Mouse (Mus musculus) lung, postnatal 0 days (tissue): ENCODE data around the gene Ece1. TPM values are rescaled to one million over a fixed set of nuclear protein-coding genes. Genes with fewer than 3 reads are reported as not detected.

Source experiments
- ATAC-seq: fragments of 200-750 bp; cut with Nextera tagmentation; 2 replicates; pipeline ENCODE4 v1.8.0; 2017; ENCODE audit warnings: moderate library complexity
- DNase-seq: peaks from one replicate; pipeline ENCODE4 v3.0.0-alpha.2; 2016; ENCODE audit warnings: low spot score
- H3K27ac ChIP-seq: fragments of 300-500 bp; sonication (generic); 2 replicates; pipeline ENCODE4 v1.5.1; 2014; ENCODE audit warnings: antibody characterized with exemption, mild to moderate bottlenecking, low read length, mixed read lengths
- H3K27me3 ChIP-seq: fragments of 300-500 bp; sonication (generic); replicated peaks from 2 replicates; pipeline ENCODE4 v1.6.1; 2014; ENCODE audit warnings: low read length, mixed read lengths; ENCODE audit not compliant: insufficient read depth
- H3K36me3 ChIP-seq: fragments of 300-500 bp; sonication (generic); 2 replicates; pipeline ENCODE4 v1.6.1; 2014; ENCODE audit warnings: low read length, mixed read lengths; ENCODE audit not compliant: insufficient read depth
- H3K4me1 ChIP-seq: fragments of 300-500 bp; sonication (generic); 2 replicates; pipeline ENCODE4 v1.6.1; 2014; ENCODE audit warnings: antibody characterized with exemption, low read depth, low read length, mixed read lengths; ENCODE audit not compliant: insufficient read depth
- H3K4me2 ChIP-seq: fragments of 300-500 bp; sonication (generic); replicated peaks from 2 replicates; pipeline ENCODE4 v1.6.1; 2014; ENCODE audit warnings: low read depth, mild to moderate bottlenecking, low read length, moderate library complexity, mixed read lengths
- H3K4me3 ChIP-seq: fragments of 300-500 bp; sonication (generic); 2 replicates; pipeline ENCODE4 v1.5.1; 2014; ENCODE audit warnings: low read depth, low read length
- H3K9ac ChIP-seq: fragments of 300-500 bp; sonication (generic); replicated peaks from 2 replicates; pipeline ENCODE4 v1.6.1; 2014; ENCODE audit warnings: low read depth, mild to moderate bottlenecking
- H3K9me3 ChIP-seq: fragments of 300-500 bp; sonication (generic); 2 replicates; pipeline ENCODE4 v1.6.1; 2016; ENCODE audit warnings: low read length, mixed read lengths
- CTCF ChIP-seq: IDR thresholded peaks from 2 replicates; pipeline ENCODE4 v1.5.1; 2016; ENCODE audit warnings: antibody characterized with exemption, mild to moderate bottlenecking
- EP300 ChIP-seq: IDR thresholded peaks from 2 replicates; pipeline ENCODE4 v1.6.1; 2016; ENCODE audit warnings: antibody characterized with exemption, mild to moderate bottlenecking, control low read depth
- WGBS: fragments of 180-500 bp; shearing (Covaris S2); extraction: QIAGEN DNeasy Blood & Tissue Kit; methylation state at CpG from one replicate; pipeline ENCODE4 v1.1.7; 2014; 5-methylcytosine and 5-hydroxymethylcytosine counted together
- polyA plus RNA-seq: library from polyadenylated mRNA; unstranded; fragments of >200 nt; fragmentation: Nextera tagmentation; extraction: Ambion mirVana; gene quantifications from 2 replicates; pipeline ENCODE4 v1.2.1, GENCODE M21; 2015

The Ece1 gene
- polyA plus RNA-seq = 65.7 and 80.9 TPM in 2 replicates

DNA sequence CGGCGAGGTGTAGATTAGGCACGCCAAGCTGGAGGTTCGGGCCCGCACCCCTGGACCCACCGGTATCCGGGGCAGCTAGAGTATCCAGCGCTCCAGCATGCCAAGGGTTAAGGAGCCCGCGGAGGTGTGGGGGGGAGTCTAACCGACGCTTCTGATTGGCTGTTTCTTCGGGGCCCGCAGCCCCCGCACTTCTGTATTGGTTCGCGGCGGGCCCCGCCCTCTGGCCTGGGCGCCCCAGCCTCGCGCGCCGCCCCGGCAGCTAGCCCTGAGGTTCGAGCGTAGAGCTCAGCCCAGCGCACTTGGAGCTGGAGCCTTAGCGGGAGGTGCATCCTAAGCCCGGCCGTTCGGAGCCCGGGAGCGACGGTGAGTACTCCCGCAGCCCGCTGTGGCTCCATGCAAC is at the start of gene Ece1:
Gene Ece1 (plus strand): TSS at position 219 of the 400 bp plus-strand sequence.
- peaks cover 23% of the 10 kb centered on the region; the same call in 1 of the 2 replicates for H3K4me1 ChIP-seq
- H3K27ac ChIP-seq = peak within 1 kb of the TSS; percentile 83
- peak within 1 kb of the TSS; percentile 64 for H3K4me3 ChIP-seq
- peak within 1 kb of the TSS; percentile 56 for H3K9ac ChIP-seq
- ATAC-seq (peak; percentile 93), DNase-seq (peak; percentile 96)
- no peaks in the 10 kb centered on the region for H3K9me3 ChIP-seq
- no peaks in the 10 kb centered on the region for H3K36me3 ChIP-seq
- WGBS = 0% methylated on average over 27 of the region's 37 CpGs
- H3K4me2 ChIP-seq = peak within 1 kb of the TSS; percentile 79
- TF ChIP-seq EP300 = no peak
- H3K27me3 ChIP-seq = no peaks in the 10 kb centered on the region

DNA sequence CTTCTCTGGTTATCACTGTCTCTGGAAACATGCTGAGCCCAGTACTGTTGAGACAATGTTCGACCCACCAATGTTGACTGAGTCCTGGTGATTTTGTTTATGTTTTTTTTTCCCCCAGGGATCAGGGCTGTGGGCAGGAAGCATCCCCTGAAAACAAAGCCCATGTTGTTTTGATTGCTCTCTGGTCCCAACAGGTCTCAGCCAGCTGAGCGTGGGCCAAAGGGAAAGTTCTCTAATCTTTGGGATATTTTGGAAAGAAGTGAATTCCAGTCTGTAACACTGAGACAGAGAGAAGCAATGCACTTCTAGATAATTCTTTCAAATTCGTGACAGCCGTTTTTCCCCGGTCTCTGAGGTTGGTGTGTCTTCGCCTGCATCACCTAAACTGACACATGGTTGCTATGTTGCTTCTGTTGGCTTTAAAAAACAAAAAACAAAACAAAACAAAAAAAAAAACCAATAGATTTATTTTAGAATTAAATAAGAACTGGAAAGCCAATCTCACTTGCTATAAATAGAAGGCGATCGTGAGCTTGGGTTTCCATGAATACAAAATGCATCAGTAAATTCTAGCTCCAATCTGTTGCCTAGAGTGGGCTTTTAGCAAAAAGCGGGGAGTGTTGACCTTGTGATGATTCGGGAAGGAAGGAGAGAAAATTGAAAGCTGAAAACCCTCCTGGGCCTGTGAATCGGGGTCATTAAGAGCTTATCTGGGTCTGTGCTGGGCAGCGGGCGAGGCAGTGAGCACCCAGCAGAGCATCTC is 48.9 kb upstream of the Ece1 start:
- no peak overlapping the region for H3K9ac ChIP-seq
- DNase-seq (no peak), ATAC-seq (no peak)
- no peak overlapping the region for H3K4me2 ChIP-seq
- no peaks in the 10 kb centered on the region for H3K9me3 ChIP-seq
- no peaks in the 10 kb centered on the region for H3K27me3 ChIP-seq
- H3K27ac ChIP-seq = no peak overlapping the region
- TF ChIP-seq EP300 (no peak), CTCF (no peak)
- H3K4me3 ChIP-seq = no peak overlapping the region
- no peaks in the 10 kb centered on the region for H3K4me1 ChIP-seq
- no peaks in the 10 kb centered on the region for H3K36me3 ChIP-seq
- WGBS = 62% methylated on average over 13 of the region's 13 CpGs

- H3K27me3 ChIP-seq = no peaks in the 10 kb centered on the region
- no peak overlapping the region for H3K4me2 ChIP-seq
- TF ChIP-seq CTCF = no peak
- TF ChIP-seq EP300 = no peak
Measured at GRCm38 (mm10) chr4:137814140-137814539, 47.9 kb upstream of the Ece1 start.

DNA sequence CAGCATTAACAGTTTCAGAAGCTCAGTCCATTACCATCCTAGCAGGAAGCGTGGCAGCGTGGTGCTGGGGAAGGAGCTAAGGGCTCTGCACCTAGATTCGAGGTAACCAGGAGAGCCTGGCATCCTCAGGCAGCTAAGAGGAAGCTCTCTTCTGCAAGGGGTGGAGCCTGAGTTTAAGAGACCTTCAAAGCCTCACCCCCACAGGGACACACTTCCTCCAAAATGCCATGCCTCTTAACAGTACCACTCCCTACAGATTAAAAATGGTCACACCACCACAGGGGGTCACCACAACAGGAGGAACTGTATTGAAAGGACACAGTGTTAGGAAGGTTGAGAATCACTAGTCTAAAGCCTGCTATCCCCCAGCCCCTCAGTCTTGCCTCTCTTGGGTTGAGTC is 46.6 kb upstream of the Ece1 start:
- Histone ChIP-seq H3K27me3 (no peaks in the 10 kb centered on the region), H3K27ac (no peak overlapping the region), H3K36me3 (no peaks in the 10 kb centered on the region), H3K9ac (no peak overlapping the region), H3K4me1 (no peaks in the 10 kb centered on the region), H3K9me3 (no peaks in the 10 kb centered on the region), H3K4me3 (no peak overlapping the region), H3K4me2 (no peak overlapping the region)
- WGBS = 58% methylated on average over 3 of the region's 3 CpGs
- ATAC-seq = no peak
- TF ChIP-seq CTCF (no peak), EP300 (no peak)
- no peak for DNase-seq

More at GRCm38 (mm10) chr4:137814140-137814539, 47.9 kb upstream of the Ece1 start:
- 86% methylated on average over 7 of the region's 7 CpGs for WGBS
- Histone ChIP-seq H3K4me1 (no peaks in the 10 kb centered on the region), H3K27ac (no peak overlapping the region), H3K9ac (no peak overlapping the region), H3K4me3 (no peak overlapping the region), H3K9me3 (no peaks in the 10 kb centered on the region), H3K36me3 (no peaks in the 10 kb centered on the region)
- no peak for DNase-seq
- no peak for ATAC-seq

- Histone ChIP-seq H3K4me3 (no peak overlapping the region), H3K9ac (no peak overlapping the region), H3K9me3 (no peaks in the 10 kb centered on the region), H3K36me3 (no peaks in the 10 kb centered on the region), H3K27me3 (no peaks in the 10 kb centered on the region), H3K27ac (no peak overlapping the region), H3K4me2 (no peak overlapping the region), H3K4me1 (no peaks in the 10 kb centered on the region)
- no peak for ATAC-seq
- TF ChIP-seq EP300 (no peak), CTCF (no peak)
- DNase-seq = no peak
- WGBS = 48% methylated on average over 7 of the region's 7 CpGs
Measured at GRCm38 (mm10) chr4:137816216-137816615, 45.8 kb upstream of the Ece1 start.

- H3K4me3 ChIP-seq = no peak overlapping the region
- no peaks in the 10 kb centered on the region for H3K4me1 ChIP-seq
- H3K27ac ChIP-seq = no peak overlapping the region
- 77% methylated on average over 3 of the region's 3 CpGs for whole genome bisulfite sequencing
- no peaks in the 10 kb centered on the region for H3K36me3 ChIP-seq
- H3K4me2 ChIP-seq = no peak overlapping the region
- no peak for ATAC-seq
- H3K9me3 ChIP-seq = no peaks in the 10 kb centered on the region
- no peak for TF ChIP-seq CTCF
- TF ChIP-seq EP300 = no peak
- DNase-seq = no peak
- H3K9ac ChIP-seq = no peak overlapping the region
- H3K27me3 ChIP-seq = no peaks in the 10 kb centered on the region
Measured at GRCm38 (mm10) chr4:137818341-137818740, 43.7 kb upstream of the Ece1 start.
